In genomic region chr10:117576154-117576859, GRCm38 (mm10) we compare ENCODE assay signal across 14 mouse cellular contexts.
"Had no signal": no experiment of that assay in that cellular context is flagged by ENCODE, and none has a peak within 500 bp of the region (broad histone marks: within the 10 kb centered on the region; RNA-seq: fewer than 3 reads in every experiment).

No protein-coding gene starts in this region.

- H3K4me2 ChIP-seq: kidney, embryonic 15.5 days; limb, embryonic 15.5 days; liver, embryonic 12.5 days; lung, embryonic 14.5 days; midbrain, embryonic 12.5 days; neural tube, embryonic 15.5 days had no signal

- H3K9ac ChIP-seq: kidney, embryonic 15.5 days; limb, embryonic 15.5 days; liver, embryonic 12.5 days; lung, embryonic 14.5 days; midbrain, embryonic 12.5 days; neural tube, embryonic 15.5 days had no signal

- H3K4me1 ChIP-seq: liver, embryonic 12.5 days had no signal

- H3K9me3 ChIP-seq: kidney, embryonic 15.5 days; limb, embryonic 15.5 days; liver, embryonic 12.5 days; midbrain, embryonic 12.5 days; neural tube, embryonic 15.5 days had no signal

- H3K27ac ChIP-seq: hindbrain, postnatal 0 days; kidney, embryonic 15.5 days; left cerebral cortex, adult 2 months; limb, embryonic 15.5 days; liver, embryonic 12.5 days; midbrain, embryonic 12.5 days; neural tube, embryonic 15.5 days had no signal

- H3K4me3 ChIP-seq: kidney, embryonic 15.5 days; left cerebral cortex, adult 2 months; limb, embryonic 15.5 days; liver, embryonic 12.5 days; midbrain, embryonic 12.5 days; myocyte; neural tube, embryonic 15.5 days had no signal

- DNase-seq: kidney, adult 11 months; kidney, postnatal 14 days; lung, embryonic 14.5 days; lung, postnatal 10 days; lung, postnatal 4 days; thymus, postnatal 14 days had no signal

- ATAC-seq: hindbrain, postnatal 0 days; liver, embryonic 12.5 days had no signal

- H3K36me3 ChIP-seq: kidney, embryonic 15.5 days; limb, embryonic 15.5 days; liver, embryonic 12.5 days; midbrain, embryonic 12.5 days; neural tube, embryonic 15.5 days had no signal
